Mouse (Mus musculus) left cerebral cortex, adult 8-10 months (tissue): ENCODE results near the gene Cnga4. TPM values are rescaled to one million over a fixed set of nuclear protein-coding genes. Genes with fewer than 3 reads are reported as not detected.
"Not testable (repeated sequence)": the region's sequence is repeated elsewhere in the genome, so short reads cannot be mapped to it uniquely, and the experiment has no call there.

Experiments used
- DNase-seq, 2 experiments: peaks; one replicate each; pipeline ENCODE4 v3.0.0; 2022; ENCODE audit warnings: low spot score in 2 of 2
- total RNA-seq, 4 experiments: library from RNA; stranded (reverse); gene quantifications; 2 replicates each; pipeline ENCODE4 v1.2.4; 2022

Cnga4 gene
- 1 to 10 TPM in 2 of 4 experiments, under 1 TPM in 2; 0.98 to 2.0 (median 1.1) TPM for total RNA-seq

DNA sequence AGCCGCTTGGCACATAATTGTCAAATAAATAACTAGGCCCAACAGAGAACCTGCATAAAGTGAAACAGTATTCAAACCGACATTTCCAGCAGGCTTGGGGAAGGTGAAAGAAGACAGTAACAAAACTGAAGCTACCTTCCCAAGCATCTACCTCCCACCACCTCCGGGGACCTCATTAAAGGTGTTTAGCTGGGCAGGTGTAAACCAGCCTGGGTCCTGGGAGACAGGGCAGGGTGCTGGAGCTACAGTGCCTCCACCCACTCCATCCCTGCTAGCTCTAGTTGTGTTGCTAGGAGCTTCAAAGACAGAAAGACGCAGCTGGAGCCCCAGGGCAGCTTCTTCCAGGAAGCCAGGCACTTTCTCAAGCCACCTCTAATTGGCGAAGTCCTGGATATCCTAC, at the start of gene Cnga4:
Gene Cnga4, plus strand, starts transcription at position 301 of the 400 bp plus-strand sequence.
- no peak for DNase-seq

DNA sequence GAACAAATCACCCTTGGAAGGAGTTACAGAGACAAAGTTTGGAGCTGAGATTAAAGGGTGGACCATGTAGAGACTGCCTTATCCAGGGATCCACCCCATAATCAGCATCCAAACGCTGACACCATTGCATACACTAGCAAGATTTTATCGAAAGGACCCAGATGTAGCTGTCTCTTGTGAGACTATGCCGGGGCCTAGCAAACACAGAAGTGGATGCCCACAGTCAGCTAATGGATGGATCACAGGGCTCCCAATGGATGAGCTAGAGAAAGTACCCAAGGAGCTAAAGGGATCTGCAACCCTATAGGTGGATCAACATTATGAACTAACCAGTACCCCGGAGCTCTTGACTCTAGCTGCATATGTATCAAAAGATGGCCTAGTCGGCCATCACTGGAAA, 48.3 kb upstream of the Cnga4 start:
- DNase-seq = not testable (repeated sequence)

- not testable (repeated sequence) for DNase-seq
Measured at GRCm38 (mm10) chr7:105356487-105356886, 47.9 kb upstream of the Cnga4 start.

GRCm38 (mm10) chr7:105361713-105362112, 42.7 kb upstream of the Cnga4 start:
- DNase-seq = no peak

DNA sequence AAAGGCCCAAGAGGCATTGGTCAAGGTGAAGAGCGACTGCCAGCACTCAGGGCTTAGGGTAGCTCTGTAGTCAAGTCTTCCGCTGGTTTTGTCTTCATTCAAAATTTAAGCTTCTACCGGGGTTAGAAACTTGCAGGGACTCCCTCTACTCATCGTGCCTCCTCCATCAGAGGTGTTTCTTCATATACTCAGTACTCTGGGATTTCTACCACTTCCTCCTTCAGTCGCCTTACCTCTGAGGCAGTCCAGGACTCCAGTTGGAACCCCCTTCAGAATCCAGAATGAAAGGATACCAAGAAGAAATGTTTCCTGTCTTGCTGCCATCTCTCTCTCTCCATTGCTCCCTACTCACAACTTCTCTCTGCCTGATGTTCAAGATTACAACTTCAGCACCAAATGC, 37.1 kb upstream of the Cnga4 start:
- no peak for DNase-seq

- no peak for DNase-seq
Measured at GRCm38 (mm10) chr7:105367930-105368329, 36.4 kb upstream of the Cnga4 start, which contains the start of gene Olfr692. TSS of gene Olfr692 (plus strand) at chr7:105368230.

GRCm38 (mm10) chr7:105368521-105368920, 35.8 kb upstream of the Cnga4 start:
- no peak for DNase-seq

DNA sequence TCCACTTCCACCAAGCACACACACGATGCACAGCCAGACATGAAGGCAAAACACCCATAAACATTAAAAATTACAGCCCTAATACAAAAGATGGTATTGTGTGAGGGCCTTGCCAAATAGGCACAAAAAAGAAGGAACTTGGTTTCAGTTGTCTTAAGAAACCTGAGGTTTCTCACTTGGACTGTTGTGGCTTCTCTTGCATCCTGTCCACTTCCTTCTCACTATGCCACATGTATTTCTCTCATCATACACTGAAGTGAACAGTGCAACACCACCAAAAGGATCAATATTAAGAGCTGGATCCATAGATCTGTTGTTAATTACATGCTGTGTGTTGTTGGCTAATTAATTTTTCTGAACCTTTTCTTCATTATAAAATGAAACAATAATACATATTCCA, 31.5 kb upstream of the Cnga4 start:
- DNase-seq = no peak

DNA sequence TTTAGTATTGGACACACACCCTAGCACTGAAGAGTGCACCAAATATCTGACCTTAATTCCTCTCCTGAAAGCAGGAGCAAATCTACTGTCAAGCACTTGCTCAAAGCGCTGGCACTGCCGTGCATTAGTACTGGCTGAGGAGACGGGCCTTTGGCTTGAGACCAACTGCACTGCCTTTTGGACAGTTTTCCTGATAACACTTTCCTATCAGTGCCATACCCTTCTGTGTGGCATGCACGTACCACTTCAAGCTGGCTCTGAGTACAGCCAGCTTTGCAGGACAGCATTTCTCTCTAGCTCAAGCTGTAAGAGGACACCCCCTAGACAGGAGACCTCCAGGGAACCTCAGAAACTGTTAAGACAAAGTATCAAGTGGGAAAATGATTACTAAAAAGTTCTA, 30.9 kb upstream of the Cnga4 start:
- no peak for DNase-seq

DNA sequence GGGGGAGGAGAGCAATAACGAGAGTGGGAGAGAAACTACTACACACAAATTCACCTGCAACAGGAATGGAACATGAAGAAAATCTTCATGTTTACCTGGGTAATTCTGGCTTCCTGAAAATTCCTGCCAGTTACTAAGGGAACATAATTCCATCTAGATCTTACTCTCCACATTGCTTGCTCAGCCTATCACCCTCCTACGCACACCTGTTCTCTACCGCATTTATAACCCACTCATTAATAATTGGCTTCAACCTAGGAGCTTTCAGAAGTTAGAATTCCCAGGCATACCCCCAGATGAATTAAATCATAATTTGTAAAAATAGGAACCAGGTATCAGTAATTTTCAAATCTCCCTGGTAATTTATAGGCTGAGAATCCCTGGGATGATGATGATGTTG, 30.4 kb upstream of the Cnga4 start:
- DNase-seq = no peak

DNA sequence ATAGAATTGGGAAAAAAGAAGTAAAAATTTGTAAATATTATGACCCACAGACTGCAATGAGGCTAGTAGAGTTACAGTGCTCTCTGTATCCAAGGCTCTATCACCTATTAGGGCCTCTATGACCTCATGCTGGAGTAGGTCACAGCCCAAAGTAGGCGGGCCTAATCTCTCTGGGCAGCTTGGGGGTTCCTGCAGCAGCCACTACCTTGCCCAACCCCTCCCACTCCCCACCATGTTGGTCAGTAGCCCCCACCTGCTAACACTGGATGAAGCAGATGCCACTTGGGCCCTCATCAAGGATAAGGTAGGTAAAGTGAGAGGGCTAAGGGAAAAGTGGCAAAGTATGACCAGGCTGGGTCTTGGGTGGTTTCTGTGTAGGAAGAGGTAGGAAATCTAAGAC, 29.5 kb upstream of the Cnga4 start, which contains the start of gene Gm5901:
Gene Gm5901, plus strand, starts transcription at position 173 of the 400 bp plus-strand sequence.
- DNase-seq = no peak

DNA sequence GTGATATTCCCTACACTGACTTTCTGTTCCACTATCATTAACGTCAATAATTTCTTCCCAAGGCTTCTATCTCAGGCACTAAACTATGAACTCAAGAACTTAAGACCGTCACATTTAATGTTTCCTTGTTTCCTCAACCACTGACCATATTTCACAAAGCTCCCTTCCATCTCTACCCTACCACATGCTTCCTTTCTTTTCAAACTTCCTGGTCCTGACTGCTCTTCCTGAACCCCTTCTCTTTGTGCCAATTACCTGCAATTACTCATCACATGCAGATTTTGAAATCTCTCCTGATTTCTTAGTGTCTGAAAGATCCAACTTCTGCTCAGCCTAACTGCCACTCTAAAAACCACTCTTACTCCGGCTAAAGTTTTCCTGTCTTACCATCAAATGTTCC, 24.0 kb upstream of the Cnga4 start:
- DNase-seq = no peak

- no peak for DNase-seq
Measured at GRCm38 (mm10) chr7:105387696-105388095, 16.7 kb upstream of the Cnga4 start.

GRCm38 (mm10) chr7:105390236-105390635, 14.1 kb upstream of the Cnga4 start:
- DNase-seq = no peak

- no peak for DNase-seq
Measured at GRCm38 (mm10) chr7:105394606-105395005, 9.8 kb upstream of the Cnga4 start.

- DNase-seq = no peak
Measured at GRCm38 (mm10) chr7:105395131-105395820, 9.1 kb upstream of the Cnga4 start.

DNA sequence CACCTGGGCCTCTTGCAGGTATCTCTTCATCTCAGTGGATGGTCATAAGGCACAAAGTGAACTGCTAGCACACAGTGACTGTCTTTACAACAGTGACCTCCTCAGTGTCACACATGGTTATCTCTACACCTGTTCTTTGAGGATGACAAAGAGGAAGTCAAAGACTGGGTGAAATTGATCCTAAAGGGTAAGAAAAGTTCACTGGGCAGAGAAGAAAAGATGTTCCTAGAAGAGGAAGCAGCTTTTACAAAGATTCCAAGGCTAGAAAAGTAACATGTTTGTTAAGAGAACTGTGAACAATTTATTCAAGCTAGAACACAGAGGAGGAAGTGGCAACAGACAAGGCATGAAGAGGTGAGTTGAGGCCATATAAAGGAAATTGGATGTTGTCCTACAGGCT, 8.2 kb upstream of the Cnga4 start:
- DNase-seq = no peak

DNA sequence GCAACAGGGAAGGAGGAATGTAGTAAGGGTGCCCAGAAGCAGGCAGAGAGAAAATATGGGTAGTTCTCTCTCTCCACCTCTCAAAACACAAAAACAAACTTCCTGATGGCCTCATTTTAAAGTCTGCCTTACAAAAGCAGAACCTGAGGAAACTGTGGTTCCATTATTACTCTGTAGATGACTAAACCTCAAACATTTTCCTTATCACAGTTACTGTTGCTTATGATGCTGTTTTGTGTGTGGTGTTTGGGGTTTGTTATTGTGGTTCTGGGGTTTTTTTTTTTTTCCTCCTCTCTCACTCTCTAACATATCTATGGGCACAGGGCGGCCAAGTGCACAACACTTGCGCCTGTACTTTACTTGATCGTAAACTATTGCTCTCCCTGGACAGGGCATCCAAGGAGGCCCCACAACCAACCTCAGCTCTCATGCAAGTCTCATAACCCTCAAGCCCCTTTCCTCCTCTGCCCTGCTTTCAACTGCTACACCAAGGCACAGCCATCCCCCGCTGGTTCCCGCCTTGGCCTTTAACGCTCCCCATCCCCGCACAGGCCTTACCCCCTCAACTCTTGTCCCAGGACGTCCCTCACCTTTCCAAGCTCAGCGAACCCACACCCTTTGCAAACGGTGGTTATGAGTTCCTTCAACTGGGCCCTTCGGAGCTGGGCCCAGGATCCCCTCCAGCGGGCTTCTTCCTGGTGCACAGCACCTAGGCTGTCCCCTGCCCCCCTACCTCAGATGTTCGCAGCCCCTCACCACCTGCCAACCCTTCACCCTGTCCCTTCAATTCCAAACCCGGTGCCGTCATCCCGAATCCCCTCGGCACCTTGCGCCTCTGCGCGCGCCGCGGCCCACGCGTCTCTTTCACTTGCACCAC, 5.1 kb upstream of the Cnga4 start:
- DNase-seq = no peak

GRCm38 (mm10) chr7:105399935-105400624, 4.3 kb upstream of the Cnga4 start, which contains the start of gene Fam160a2:
TSS of gene Fam160a2 (minus strand) at chr7:105400054.
- DNase-seq = peak; percentile 97 to 99

DNA sequence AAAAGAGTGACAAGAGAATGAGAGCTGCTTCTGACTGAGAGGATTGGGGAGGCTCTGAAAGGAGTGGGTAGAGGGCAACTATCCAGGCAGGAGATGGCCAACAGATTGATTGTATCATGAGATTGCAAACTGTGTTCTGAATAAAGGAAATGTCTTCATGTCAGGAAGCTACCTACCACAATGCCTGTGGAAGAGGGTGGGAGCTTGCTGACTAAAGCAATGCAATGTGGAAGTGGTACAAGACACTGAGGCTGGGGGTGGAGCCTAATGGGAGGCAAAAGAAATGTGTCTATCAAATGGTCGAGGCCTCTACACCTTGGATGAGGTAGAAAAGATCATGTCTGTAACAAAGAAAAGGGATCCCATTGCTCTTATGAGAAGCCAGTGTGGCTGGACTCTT, 2.0 kb downstream of the Cnga4 start:
- no peak for DNase-seq

DNA sequence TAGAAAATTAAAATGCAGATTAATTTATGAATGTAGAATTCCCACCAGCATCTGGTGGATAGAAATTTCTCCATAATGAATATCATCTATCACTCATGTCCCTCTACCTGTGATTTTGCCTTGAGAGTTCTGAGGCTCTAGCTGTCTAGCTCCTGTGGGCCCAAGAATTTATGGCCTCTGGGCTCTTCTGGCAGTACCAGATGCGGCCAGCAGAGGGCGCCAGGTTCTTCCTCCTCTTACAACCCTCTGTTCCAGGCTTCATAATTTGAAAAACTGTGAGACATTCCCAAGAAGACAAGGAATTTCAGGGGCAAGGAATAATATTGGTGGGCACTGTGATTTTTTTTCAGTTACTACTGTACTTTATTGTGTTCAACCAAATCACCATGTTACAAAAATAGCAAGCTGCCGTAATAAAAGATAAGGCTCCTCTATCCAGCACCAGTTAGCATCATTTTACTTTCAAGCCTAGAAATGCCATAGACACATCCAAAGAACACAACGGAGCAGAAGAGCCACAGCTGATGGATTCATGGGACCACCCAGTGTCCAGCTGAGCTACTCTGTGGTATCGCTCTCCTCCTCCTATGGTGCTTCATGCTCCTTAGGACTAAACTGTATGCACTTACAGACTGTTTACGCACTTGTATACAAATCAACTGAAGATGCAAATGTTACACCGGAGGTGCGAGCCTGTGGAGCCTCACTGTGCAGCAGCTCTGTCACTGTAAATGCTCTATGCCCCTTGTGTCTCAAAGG, 7.7 kb downstream of the Cnga4 start:
- DNase-seq = peak; percentile 67 to 94
